Mouse (Mus musculus) MEL (cell line): Measurements from ENCODE around the gene Gstp2.

Experiments
- CTCF ChIP-seq, 3 experiments: IDR thresholded peaks in 2 of 3; conservative IDR thresholded peaks in 1 of 3; 2 replicates each; pipeline ENCODE4 v1.5.1; 2011 to 2012; ENCODE audit warnings: low read length in 3 of 3, low read depth in 2 of 3, mild to moderate bottlenecking in 2 of 3, improper control_type of control experiment in 1 of 3, inconsistent platforms in 1 of 3, mixed read lengths in 1 of 3, moderate library complexity in 1 of 3; ENCODE audit not compliant: control insufficient read depth in 1 of 3, insufficient read depth in 1 of 3, poor library complexity in 1 of 3, severe bottlenecking in 1 of 3
- EP300 ChIP-seq, 2 experiments: IDR thresholded peaks; 2 replicates each; pipeline ENCODE4 v1.6.1; 2011; ENCODE audit warnings: improper control_type of control experiment in 2 of 2, low read length in 2 of 2, low read depth in 1 of 2, mild to moderate bottlenecking in 1 of 2
- GATA1 ChIP-seq: IDR thresholded peaks from 2 replicates; pipeline ENCODE4 v1.6.1; 2011; ENCODE audit warnings: low read depth, low read length, improper control_type of control experiment
- NRF1 ChIP-seq: IDR thresholded peaks from 2 replicates; pipeline ENCODE4 v1.6.1; 2014; ENCODE audit warnings: low read depth, mild to moderate bottlenecking, inconsistent platforms, low read length, improper control_type of control experiment, moderate library complexity; ENCODE audit not compliant: poor library complexity, insufficient read depth, severe bottlenecking
- POLR2A ChIP-seq, 2 experiments: IDR thresholded peaks; 2 replicates each; pipeline ENCODE4 v1.6.1; 2011 to 2012; ENCODE audit warnings: low read length in 2 of 2, mild to moderate bottlenecking in 2 of 2, control low read depth in 1 of 2, improper control_type of control experiment in 1 of 2, low read depth in 1 of 2, moderate library complexity in 1 of 2; ENCODE audit not compliant: control insufficient read depth in 1 of 2, insufficient read depth in 1 of 2, poor library complexity in 1 of 2
- POLR2AphosphoS2 ChIP-seq: IDR thresholded peaks from 2 replicates; pipeline ENCODE4 v1.6.1; 2011; ENCODE audit warnings: low read length, improper control_type of control experiment
- RCOR1 ChIP-seq: IDR thresholded peaks from 2 replicates; pipeline ENCODE4 v1.6.1; 2012; ENCODE audit warnings: low read depth, mild to moderate bottlenecking, inconsistent platforms, low read length, improper control_type of control experiment
- TBP ChIP-seq: IDR thresholded peaks from 2 replicates; pipeline ENCODE4 v1.8.0; 2011; ENCODE audit warnings: low read depth, low read length, improper control_type of control experiment
- ZKSCAN1 ChIP-seq: IDR thresholded peaks from 2 replicates; pipeline ENCODE4 v1.6.1; 2012; ENCODE audit warnings: low read depth, mild to moderate bottlenecking, inconsistent platforms, low read length, improper control_type of control experiment, moderate library complexity

GRCm38 (mm10) chr19:4042124-4042523, 3.7 kb downstream of the Gstp2 start:
- TF ChIP-seq POLR2A (IDR thresholded peaks at IDR 0.05; ENCODE audit: control insufficient read depth in 1 of 2, insufficient read depth in 1 of 2, low read depth in 1 of 2, low read length in 2 of 2, poor library complexity in 1 of 2): no peak
- no peak for TF ChIP-seq ZKSCAN1
- TF ChIP-seq EP300 (IDR thresholded peaks at IDR 0.05; ENCODE audit: low read depth in 1 of 2, low read length in 2 of 2): no peak
- TF ChIP-seq NRF1: no peak
- no peak for TF ChIP-seq RCOR1
- no peak for TF ChIP-seq POLR2AphosphoS2
- no peak for TF ChIP-seq CTCF (IDR thresholded peaks at IDR 0.05 in 2 of 3, conservative IDR thresholded peaks at IDR 0.05 in 1 of 3; ENCODE audit: control insufficient read depth in 1 of 3, insufficient read depth in 1 of 3, low read depth in 2 of 3, low read length in 3 of 3, poor library complexity in 1 of 3, severe bottlenecking in 1 of 3)
- TF ChIP-seq GATA1: no peak
- no peak for TF ChIP-seq TBP
